Mouse (Mus musculus) midbrain, postnatal 0 days (tissue): Measurements from ENCODE around the gene Kcnip3. TPM values are rescaled to one million over a fixed set of nuclear protein-coding genes. Genes with fewer than 3 reads are reported as not detected.
A peak's percentile ranks its signal among the peaks of the same experiment; 100 is the strongest.

Experiments used
- ATAC-seq: fragments of 200-750 bp; cut with Nextera tagmentation; 2 replicates; pipeline ENCODE4 v1.8.0; 2017; ENCODE audit warnings: moderate number of reproducible peaks, mild to moderate bottlenecking, moderate TSS enrichment, moderate library complexity; ENCODE audit not compliant: low FRiP score
- DNase-seq: peaks from one replicate; pipeline ENCODE4 v3.0.0-alpha.2; 2015; ENCODE audit warnings: low spot score
- H3K27ac ChIP-seq: fragments of 300-500 bp; sonication (generic); 2 replicates; pipeline ENCODE4 v1.5.1; 2014; ENCODE audit warnings: low read depth, mild to moderate bottlenecking, low read length, mixed read lengths
- H3K27me3 ChIP-seq: fragments of 300-500 bp; sonication (generic); 2 replicates; pipeline ENCODE4 v1.6.1; 2014; ENCODE audit warnings: low read length, control low read depth, mixed read lengths; ENCODE audit not compliant: insufficient read depth
- H3K36me3 ChIP-seq: fragments of 300-500 bp; sonication (generic); 2 replicates; pipeline ENCODE4 v1.6.1; 2014; ENCODE audit warnings: low read length, control low read depth, mixed read lengths; ENCODE audit not compliant: insufficient read depth
- H3K4me1 ChIP-seq: fragments of 300-500 bp; sonication (generic); 2 replicates; pipeline ENCODE4 v1.6.1; 2014; ENCODE audit warnings: mild to moderate bottlenecking, control low read depth, antibody characterized with exemption, low read length, mixed read lengths; ENCODE audit not compliant: insufficient read depth
- H3K4me2 ChIP-seq: fragments of 300-500 bp; sonication (generic); 2 replicates; pipeline ENCODE4 v1.6.1; 2014; ENCODE audit warnings: low read depth, mild to moderate bottlenecking, low read length, mixed read lengths; ENCODE audit not compliant: poor library complexity, severe bottlenecking
- H3K4me3 ChIP-seq: fragments of 300-500 bp; sonication (generic); 2 replicates; pipeline ENCODE4 v1.5.1; 2014; ENCODE audit warnings: low read depth, mild to moderate bottlenecking, low read length, moderate library complexity
- H3K9ac ChIP-seq: fragments of 300-500 bp; sonication (generic); replicated peaks from 2 replicates; pipeline ENCODE4 v1.6.1; 2014; ENCODE audit warnings: mild to moderate bottlenecking, low read length, moderate library complexity, mixed read lengths; ENCODE audit not compliant: poor library complexity, severe bottlenecking
- H3K9me3 ChIP-seq: fragments of 300-500 bp; sonication (generic); 2 replicates; pipeline ENCODE4 v1.6.1; 2016; ENCODE audit warnings: low read length, control low read depth
- CTCF ChIP-seq: IDR thresholded peaks from 2 replicates; pipeline ENCODE4 v1.5.1; 2016; ENCODE audit warnings: antibody characterized with exemption, mild to moderate bottlenecking
- WGBS: fragments of 180-500 bp; shearing (Covaris S2); extraction: QIAGEN DNeasy Blood & Tissue Kit; methylation state at CpG from one replicate; pipeline ENCODE4 v1.1.7; 2014; 5-methylcytosine and 5-hydroxymethylcytosine counted together
- polyA plus RNA-seq: library from polyadenylated mRNA; unstranded; fragments of >200 nt; fragmentation: Nextera tagmentation; extraction: Ambion mirVana; gene quantifications from 2 replicates; pipeline ENCODE4 v1.2.1, GENCODE M21; 2015
- total RNA-seq: library from RNA; depleted of rRNA; stranded (reverse); fragments of >200 nt; gene quantifications from 2 replicates; pipeline ENCODE4 v1.2.3, GENCODE M21; 2014

Gene Kcnip3
- total and polyA plus RNA-seq, 2 experiments from 2014 or later: 14.2 to 33.2 TPM

GRCm38 (mm10) chr2:127548342-127549074, 26.6 kb upstream of the Kcnip3 start:
- DNase-seq: no peak
- Histone ChIP-seq H3K27ac (no peak overlapping the region), H3K27me3 (no peaks in the 10 kb centered on the region), H3K4me2 (no peak overlapping the region), H3K9ac (no peak overlapping the region), H3K36me3 (no peaks in the 10 kb centered on the region), H3K9me3 (no peaks in the 10 kb centered on the region), H3K4me1 (no peaks in the 10 kb centered on the region), H3K4me3 (no peak overlapping the region)
- 73% methylated on average over 5 of the region's 5 CpGs for WGBS
- no peak for ATAC-seq
- no peak for TF ChIP-seq CTCF

GRCm38 (mm10) chr2:127541697-127542096, 19.8 kb upstream of the Kcnip3 start:
- H3K9me3 ChIP-seq: no peaks in the 10 kb centered on the region
- H3K36me3 ChIP-seq: no peaks in the 10 kb centered on the region
- no peak overlapping the region for H3K4me2 ChIP-seq
- TF ChIP-seq CTCF: no peak
- ATAC-seq (no peak), DNase-seq (no peak)
- H3K27ac ChIP-seq: no peak overlapping the region
- no peak overlapping the region for H3K4me3 ChIP-seq
- WGBS: 87% methylated on average over 2 of the region's 2 CpGs
- peaks cover 30% of the 10 kb centered on the region for H3K27me3 ChIP-seq
- no peaks in the 10 kb centered on the region for H3K4me1 ChIP-seq
- H3K9ac ChIP-seq: no peak overlapping the region

- Histone ChIP-seq H3K9ac (no peak within 1 kb of the TSS), H3K27ac (no peak within 1 kb of the TSS), H3K4me1 (no peaks in the 10 kb centered on the region), H3K4me2 (peak within 1 kb of the TSS; percentile 24; the same call in 1 of the 2 replicates), H3K36me3 (no peaks in the 10 kb centered on the region), H3K27me3 (peaks cover 30% of the 10 kb centered on the region), H3K4me3 (no peak within 1 kb of the TSS), H3K9me3 (no peaks in the 10 kb centered on the region)
- no peak for ATAC-seq
- WGBS: 5% methylated on average over 29 of the region's 29 CpGs
- no peak for DNase-seq
- no peak for TF ChIP-seq CTCF
Measured at GRCm38 (mm10) chr2:127541185-127541584, 19.3 kb upstream of the Kcnip3 start, which contains the start of gene Prom2. TSS of gene Prom2 (minus strand) at chr2:127541467.

- Histone ChIP-seq H3K4me1 (no peaks in the 10 kb centered on the region), H3K27me3 (peaks cover 30% of the 10 kb centered on the region), H3K9ac (no peak overlapping the region), H3K36me3 (no peaks in the 10 kb centered on the region), H3K9me3 (no peaks in the 10 kb centered on the region), H3K27ac (no peak overlapping the region), H3K4me2 (no peak overlapping the region), H3K4me3 (no peak overlapping the region)
- peak; percentile 52 for TF ChIP-seq CTCF
- WGBS: 29% methylated on average over 4 of the region's 4 CpGs
- DNase-seq (peak; percentile 22), ATAC-seq (no peak)
Measured at GRCm38 (mm10) chr2:127539494-127539893, 17.6 kb upstream of the Kcnip3 start.

GRCm38 (mm10) chr2:127537548-127537947, 15.7 kb upstream of the Kcnip3 start:
- Histone ChIP-seq H3K4me3 (no peak overlapping the region), H3K4me2 (no peak overlapping the region), H3K27me3 (peaks cover 27% of the 10 kb centered on the region), H3K4me1 (no peaks in the 10 kb centered on the region), H3K9me3 (no peaks in the 10 kb centered on the region), H3K27ac (no peak overlapping the region), H3K9ac (no peak overlapping the region), H3K36me3 (no peaks in the 10 kb centered on the region)
- ATAC-seq (no peak), DNase-seq (no peak)
- 73% methylated on average over 3 of the region's 3 CpGs for WGBS
- TF ChIP-seq CTCF: no peak

- H3K9ac ChIP-seq: no peak overlapping the region
- WGBS: 83% methylated on average over 9 of the region's 9 CpGs
- no peak for TF ChIP-seq CTCF
- H3K4me2 ChIP-seq: no peak overlapping the region
- DNase-seq (no peak), ATAC-seq (no peak)
- peaks cover 7% of the 10 kb centered on the region for H3K27me3 ChIP-seq
- no peak overlapping the region for H3K4me3 ChIP-seq
- H3K27ac ChIP-seq: no peak overlapping the region
- no peaks in the 10 kb centered on the region for H3K4me1 ChIP-seq
- no peaks in the 10 kb centered on the region for H3K36me3 ChIP-seq
- no peaks in the 10 kb centered on the region for H3K9me3 ChIP-seq
Measured at GRCm38 (mm10) chr2:127535363-127535762, 13.5 kb upstream of the Kcnip3 start.
